Mouse (Mus musculus): ENCODE measurements around the gene Phyhd1.

The Phyhd1 gene

DNA sequence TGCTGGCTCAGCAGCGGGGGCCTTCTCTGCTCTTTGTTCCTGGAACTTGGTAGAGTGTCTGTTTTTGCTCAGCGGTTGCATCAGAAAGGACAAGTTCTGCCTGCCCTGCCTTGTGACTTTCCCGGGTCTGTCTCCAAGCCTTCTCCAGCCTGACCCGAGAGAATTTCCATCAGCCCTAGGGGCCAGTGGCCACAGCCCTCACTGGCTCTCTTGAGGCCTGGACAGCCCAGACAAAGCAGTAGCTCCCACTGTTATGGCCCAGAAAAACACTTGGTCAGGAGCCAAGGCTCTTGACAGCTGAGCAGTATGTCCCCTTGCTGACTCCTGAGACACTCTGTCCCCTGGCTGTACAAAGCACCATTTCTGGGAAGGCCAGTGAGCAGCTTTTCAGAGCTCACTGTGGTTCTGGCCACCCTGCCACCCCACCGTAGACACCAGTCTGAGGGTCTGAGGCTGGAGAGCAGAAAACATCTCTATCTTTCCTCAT is at the start of gene Phyhd1:
Gene Phyhd1, plus strand, starts transcription at position 437 of the 487 bp plus-strand sequence.
- DNase-seq, result peak; percentile 89

DNA sequence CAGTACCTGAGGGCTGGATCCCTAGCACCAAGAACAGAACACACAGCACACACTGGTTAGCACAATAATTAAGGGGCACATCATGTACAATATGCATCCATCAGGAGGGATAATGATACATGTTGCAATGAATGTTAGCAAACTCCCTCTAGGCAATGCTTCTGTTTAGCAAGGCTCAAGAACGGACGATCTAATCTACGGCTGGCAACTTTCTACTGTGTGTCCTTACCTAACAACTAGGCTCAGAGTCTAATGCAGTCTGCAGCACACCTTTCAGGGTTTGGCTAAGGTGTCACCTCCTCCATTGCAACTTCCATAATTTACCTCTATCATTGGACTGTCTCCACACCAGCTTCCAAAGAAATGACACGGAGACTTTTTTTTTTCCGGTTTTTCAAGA is 49.7 kb upstream of the Phyhd1 start:
- DNase-seq, result no peak

DNA sequence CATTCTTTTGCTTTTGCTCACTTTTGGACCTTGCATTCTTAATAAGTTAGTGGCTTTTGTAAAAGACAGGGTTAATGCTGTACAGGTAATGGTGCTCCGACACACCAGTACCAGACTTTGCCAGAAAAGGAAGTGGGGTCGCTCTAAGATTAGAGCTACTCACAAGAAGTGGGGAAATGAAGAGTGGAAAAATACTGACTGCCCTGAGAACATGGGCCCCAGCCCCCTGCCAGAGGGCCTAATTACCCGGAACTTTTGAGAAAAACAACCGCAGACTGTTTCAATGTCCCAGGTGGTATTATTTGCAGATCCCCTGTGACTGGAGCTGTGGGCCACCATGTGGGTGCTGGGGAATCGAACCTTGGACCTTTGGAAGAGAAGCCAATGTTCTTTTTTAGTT is 30.4 kb upstream of the Phyhd1 start:
- DNase-seq, result no peak

DNA sequence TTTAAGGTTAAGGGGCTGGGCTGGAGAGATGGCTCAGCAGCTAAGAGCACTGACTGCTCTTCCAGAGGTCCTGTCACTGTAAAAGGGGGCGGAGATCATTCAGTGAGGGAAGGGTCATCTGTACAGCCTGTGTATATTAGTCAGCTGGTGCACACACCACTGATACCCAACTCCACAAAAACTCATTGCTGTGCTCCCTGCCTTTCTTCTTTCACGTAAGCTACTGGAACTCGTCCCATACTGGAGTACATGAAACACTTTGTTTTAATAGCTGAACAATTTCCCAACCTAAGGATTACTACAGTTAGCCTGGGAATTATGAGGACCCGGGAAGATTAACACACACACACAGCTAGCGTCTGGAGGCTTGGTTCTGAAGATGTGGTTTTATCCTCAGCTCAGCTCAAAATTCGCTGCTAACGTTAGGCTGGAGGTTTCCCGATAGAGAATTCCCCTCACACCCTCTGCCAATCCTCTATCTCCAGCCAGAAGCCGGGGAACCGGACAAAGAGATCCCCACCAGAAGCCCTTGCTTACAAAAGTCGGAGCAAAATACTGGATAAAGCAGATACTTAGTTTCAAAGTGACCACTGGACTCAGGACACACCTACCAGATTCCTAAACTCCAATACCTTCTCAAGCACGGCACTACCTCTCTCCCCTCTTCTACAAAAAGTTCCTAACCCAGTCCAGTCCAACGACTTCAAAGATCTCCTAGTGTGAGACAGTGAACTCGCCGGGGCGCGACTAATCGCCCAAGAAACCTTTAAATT is 29.4 kb upstream of the Phyhd1 start:
- no peak for DNase-seq

DNA sequence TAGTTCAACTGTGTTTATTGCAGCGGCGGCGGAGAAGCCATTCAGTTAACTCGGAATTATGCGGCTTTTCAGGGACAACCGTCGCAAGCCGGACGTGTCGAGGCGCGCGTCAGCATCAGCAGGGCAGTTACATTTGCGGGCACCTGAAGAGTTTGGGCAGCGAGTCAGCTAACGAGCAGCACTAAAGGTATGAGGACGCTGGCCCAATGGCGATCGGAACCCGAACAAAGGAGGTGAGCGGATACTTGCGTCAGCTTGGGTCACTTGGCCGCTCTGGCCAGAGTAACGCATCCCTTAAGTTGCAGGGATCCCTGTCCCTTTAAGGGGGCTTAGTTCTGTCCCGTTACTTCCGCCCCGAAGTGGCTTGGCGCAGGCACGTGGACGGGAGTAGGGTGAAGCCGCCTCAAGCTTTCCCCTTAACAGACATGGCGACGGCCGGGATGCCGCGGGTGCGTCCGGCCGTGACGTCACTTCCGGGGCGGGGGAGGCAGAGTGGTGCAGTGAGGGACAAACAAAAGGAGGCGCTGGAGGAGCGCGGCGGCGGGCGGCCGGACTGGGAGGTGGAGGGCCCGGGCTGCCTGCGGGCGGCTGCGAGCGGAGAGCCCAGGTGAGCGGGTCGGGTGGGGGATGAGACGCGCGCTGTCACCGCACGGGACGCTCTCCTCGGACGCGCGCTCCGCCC is 28.7 kb upstream of the Phyhd1 start, which contains the start of gene Lrrc8a:
Gene Lrrc8a, plus strand, starts transcription at position 517 of the 682 bp plus-strand sequence.
- peak; percentile 99 for DNase-seq

DNA sequence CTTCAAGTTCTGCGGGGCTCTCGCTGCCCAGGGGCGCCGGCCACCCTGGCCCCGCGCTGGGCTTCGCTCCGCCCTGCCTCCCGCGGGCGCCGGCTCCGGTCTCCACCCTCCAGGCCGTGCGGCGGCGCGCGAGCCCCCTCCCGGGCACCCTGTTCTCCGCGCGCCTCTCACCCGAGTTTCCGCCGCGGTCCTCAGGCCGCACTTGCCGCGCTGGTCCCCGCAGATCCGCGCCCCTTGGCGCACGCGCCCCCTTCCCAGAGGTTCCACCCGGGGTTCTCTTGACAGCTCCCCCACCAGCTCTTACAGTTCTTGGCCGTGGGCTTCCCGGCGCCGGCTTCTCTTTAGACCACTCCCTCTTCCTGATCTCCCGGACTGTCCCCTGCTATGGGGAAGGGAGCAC is 28.1 kb upstream of the Phyhd1 start:
- DNase-seq, result peak; percentile 79

DNA sequence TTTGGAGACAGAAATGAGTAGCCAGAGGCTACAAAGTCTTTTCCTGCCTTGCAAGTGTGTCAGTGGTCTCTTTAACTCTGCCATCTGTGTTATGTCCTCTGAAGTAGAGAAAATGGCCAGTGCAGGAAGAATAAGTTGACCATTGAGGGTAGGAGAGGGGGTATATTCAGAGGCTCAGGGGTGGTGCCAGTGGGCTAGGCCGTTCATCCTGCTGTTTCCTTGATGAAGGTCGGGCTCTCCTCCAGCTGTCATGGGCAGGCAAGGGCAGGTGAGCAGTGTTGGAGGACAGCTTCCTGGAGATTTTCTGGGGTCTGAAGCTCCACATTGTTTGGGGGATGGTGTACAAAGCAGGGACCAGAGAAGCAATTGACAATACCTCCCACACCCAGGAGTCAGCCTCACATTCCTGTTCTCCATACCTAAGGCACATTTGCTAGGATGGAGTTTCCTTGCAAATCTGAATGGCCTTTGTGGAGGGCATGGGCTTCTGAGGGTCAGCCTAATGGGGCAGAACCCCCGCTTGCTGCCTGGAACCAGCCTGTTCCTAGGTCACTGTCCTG is 27.0 kb upstream of the Phyhd1 start:
- no peak for DNase-seq

DNA sequence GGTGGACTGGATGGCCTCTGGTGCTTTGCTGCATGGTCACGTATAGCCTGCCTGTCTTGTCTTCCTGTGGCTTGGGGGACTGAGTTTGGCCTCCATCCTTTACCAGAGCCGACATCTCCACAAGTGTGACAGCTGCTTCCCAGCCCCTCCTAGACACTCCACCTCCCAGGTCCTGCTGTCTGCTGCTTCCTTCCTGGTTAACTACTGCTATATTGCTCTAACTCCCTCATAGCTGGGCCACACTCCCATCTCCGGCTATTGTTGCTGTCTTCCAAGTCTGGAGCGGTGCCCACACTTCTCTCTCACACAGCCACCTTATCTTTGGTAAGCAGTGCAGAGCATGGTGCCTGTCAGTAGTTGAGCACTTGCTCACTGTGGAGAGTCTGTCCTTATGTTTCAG is 26.2 kb upstream of the Phyhd1 start:
- peak; percentile 79 for DNase-seq

DNA sequence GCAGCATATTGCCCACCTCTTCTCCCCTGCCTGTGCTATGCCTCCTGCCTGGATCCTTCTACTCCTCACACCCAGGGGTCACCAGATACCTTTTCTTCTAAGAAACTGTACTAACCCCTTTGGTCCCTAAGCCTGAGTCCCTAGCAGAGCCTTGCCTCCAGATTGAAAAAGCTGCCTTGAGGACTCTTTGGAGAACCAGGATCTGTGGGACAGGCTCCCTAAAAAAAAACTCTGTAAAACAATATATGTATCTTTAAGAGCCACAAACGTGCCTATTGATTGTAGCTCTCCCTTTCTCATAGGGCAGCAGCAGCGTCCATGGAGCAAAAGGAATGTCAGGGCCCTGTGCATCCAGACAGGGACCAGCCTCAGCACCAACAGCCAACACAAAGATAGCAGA is 25.7 kb upstream of the Phyhd1 start, which contains the start of gene Gm28035:
Gene Gm28035, plus strand, starts transcription at position 301 of the 400 bp plus-strand sequence.
- DNase-seq, result no peak

DNA sequence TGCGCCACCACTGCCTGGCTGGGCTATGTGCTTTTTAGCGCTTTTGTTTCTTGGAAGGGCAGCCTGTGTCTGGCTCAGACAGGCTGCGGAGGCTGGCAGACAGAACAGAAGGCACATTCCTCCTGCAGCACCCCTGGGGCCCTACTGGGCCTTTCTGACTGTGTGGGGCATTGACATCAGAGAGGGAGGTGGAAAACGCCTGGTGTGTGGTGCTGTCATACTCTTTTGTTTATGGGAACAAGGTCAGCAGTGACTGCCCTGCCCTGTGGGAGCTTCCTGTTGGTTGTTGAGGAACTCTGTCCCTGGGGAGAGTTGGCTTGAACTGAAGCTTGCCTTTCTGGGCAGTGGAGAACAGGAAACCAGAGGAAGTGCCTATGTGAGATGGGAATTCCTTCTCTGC is 23.5 kb upstream of the Phyhd1 start:
- peak; percentile 91 for DNase-seq

DNA sequence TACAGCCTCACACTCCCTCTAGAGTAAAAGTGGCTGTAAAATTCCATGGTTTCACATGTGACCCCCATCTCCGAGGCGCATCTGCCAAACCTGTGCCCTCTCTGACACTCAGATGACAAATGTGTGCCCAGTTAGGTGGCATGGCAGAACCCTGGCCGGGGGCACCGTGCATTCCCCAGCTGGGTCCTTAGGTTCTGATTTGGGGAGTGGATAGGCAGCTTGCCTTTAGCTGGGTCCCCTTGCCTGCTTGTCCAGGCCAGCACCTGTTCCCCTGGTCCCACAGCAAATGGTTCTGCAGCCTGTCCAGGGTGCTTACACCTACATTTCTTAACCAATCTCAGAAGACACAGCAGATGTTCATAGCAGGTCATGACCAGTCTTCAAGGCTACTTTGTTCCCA is 22.6 kb upstream of the Phyhd1 start:
- no peak for DNase-seq

DNA sequence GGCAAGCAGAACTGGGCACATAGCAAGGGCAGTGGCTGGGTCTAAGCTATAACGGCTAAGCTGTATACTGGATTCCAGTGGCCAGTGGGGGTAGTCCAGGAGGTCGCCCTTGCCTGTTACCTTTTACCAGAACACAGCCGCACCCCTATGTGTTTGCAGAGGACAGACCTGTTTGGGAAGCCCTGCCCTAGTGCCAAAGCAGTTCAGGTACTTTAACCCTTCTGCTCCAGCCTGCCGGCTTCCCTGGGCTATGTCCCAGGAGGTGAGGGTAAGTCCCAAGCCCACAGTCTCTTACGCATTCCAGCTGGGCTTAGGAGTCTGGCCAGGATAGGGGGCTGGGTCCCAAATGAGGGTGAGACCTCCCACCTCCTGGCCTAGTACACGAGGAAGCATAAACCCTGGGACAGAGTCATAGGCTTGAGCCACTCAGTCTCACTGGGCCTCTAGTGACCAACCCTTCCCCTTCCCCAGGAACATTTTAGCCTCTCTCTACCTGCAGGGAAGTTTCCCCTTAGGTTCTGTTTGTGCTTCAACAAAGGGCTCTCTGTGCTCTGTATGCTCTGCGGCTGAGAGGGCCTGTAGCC is 21.3 kb upstream of the Phyhd1 start:
- DNase-seq, result peak; percentile 41

DNA sequence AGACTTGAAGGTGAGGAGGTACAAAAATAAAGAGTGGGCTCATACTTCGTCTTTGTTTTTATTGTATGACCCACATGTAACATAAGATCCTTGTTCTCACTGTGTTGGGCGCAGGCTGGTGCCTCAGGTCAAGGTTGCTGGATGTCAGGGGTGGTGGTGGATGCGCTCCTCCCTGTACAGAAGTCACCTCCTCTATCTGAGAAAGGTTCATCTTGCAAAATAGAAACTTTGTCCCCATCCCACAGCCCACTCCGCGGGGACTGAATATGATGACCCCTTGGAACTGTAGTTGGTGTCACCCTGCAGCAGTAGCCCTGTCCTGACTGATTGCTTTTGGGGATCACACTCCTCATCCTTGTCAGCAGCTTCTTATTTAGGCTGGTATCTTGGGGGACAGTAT is 19.0 kb upstream of the Phyhd1 start:
- no peak for DNase-seq

DNA sequence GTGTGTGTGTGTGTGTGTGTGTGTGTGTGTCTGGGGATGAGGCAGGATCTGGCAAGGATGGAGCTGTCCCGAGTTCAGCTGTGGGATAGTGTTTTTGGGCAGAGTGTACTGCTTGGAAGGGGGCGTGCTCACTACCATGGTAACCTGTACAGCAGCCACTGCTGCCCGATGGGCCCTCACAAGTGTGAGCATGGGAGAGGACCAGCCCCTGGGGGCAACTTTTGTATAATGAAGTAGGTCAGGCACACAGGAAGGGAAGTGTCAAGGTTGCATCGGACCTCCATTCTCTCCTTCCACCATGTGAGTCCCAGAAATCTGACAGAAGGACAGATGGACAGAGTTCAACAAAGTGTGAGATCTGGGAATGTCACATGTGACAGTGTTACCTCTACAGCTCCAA is 18.3 kb upstream of the Phyhd1 start:
- no peak for DNase-seq

DNA sequence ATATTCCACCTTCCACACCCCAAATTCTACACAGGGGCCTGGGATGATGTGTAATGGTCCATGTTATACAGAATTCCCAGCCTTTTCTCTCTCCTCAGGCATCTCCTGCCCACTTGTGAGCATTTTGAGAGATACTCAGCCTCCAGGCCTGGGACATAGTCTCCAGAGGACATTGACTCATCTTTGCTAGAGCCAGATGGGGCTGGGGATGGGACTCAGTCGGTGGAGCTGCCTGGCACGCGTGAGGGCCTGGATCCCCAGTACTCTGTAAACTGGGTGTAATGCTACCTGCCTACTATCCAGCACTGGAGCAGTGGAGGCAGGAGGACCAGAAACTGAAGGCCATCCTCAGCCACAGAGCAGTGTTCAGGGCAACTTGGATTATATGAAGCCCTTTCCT is 16.8 kb upstream of the Phyhd1 start:
- DNase-seq, result no peak

DNA sequence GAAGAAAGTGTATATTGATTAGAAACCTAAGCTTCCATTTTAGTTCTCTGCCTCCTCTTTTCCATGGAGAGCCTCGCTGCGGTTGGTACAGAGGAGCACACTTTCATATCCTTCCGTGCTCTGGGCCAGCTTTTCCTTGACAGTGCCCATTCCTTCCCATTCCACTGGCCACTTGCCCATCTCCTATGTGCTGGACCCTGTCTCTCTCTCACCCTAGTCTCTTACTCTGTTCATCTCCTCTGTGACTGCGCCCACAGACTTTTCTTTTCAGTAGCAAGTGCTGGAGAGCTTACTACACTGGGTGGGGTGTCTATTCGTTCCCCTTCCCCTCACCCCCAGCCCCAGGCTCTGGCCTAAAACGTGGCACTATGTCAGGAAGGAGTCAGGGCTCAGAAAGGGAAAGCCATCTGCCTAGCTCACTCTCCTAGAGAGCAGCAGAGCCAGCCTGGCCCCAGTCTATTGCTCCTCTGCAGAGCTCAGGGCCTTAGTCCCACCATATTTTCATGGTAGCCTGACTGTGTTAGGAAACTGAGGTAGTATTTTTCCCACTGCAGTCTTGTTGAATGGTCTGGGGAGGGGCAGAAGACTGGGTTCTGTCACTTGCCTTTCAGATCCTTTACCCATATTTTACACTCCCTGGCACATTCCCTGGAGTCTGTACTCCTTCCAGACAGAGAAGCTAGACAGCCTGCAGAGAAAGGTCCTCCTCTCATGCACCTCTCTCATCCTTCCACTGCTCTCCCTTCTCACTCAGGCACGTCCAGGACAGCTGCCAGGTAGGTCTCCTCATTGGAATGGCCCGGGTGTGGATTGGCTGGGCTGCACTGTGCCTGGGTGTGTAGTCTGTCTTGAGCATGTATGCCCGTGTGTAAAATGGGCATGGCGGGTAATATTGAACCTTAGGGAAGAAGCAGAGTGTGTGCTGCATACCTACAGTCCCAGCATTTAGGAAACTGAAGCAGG is 15.6 kb upstream of the Phyhd1 start:
- DNase-seq, result no peak

DNA sequence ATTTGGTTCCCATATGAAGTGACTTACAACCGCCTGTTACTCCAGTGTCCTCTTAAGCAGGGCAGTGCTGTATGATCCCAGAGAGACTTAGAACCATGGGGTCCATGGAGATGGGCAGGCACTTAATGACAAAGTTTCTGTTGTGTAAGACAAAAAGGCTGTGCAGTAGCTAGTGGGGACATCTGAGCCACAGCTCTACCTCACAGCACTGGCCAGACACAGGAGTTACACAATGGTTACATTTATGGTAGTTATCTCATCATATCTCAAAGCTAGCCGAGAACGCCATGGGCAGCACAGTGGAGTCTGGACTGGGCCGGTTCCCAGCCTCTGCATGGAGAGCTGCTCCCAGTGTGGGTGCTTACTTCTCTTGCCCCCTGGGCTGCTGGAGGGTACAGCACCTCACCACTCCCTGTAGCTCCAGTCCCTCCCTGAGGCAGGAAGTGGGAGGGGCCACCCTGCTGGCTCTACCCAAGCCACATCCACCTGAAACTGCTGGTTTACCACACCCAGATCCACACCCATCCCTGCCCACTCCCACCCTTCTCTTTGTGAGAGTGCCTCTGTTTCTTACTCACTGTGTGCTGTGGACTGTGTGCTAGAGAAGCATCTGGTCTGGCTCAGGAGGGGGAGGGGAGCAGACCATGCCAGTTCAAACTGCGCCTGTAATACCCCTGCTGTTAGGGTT is 14.4 kb upstream of the Phyhd1 start:
- DNase-seq, result peak; percentile 41

DNA sequence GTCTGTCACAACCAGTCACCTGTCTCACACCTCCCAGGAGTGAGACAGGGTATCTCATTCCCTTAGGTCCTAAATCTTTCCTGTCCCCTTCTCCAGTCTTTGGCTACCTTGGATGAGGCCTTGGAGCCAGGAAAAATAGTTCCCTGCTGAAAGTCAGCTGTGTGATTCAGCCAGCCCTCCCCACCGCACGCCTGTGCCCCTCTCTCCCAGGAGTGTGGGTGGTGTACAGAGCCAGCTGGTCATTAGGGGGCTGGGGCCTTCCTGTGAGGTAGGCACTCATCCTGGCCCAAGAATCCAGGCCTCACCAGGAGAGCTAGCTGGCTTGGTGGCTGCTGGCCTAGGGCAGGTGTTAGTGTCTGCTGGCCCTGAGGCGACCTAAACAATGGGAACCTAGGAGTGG is 13.5 kb upstream of the Phyhd1 start:
- no peak for DNase-seq

DNA sequence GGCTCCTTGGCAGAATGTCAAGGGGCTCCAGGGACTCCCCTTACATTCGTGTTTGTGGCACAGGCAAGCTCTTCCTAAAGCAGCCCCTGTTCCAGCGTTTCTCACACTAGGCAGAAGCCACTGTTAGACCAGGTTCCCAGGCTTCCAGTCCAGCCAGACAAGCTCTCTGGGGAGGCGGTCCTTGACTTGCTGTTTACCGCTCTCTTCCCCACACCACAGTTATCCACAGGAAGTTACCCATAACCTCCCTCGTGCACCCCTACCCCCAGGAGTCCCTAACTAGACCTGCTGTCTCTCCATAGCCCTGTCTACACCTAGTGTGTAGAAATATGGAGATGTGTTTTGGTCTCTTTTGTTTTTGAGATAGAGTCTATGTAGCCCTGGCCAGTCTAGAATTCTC is 12.2 kb upstream of the Phyhd1 start:
- DNase-seq, result no peak

DNA sequence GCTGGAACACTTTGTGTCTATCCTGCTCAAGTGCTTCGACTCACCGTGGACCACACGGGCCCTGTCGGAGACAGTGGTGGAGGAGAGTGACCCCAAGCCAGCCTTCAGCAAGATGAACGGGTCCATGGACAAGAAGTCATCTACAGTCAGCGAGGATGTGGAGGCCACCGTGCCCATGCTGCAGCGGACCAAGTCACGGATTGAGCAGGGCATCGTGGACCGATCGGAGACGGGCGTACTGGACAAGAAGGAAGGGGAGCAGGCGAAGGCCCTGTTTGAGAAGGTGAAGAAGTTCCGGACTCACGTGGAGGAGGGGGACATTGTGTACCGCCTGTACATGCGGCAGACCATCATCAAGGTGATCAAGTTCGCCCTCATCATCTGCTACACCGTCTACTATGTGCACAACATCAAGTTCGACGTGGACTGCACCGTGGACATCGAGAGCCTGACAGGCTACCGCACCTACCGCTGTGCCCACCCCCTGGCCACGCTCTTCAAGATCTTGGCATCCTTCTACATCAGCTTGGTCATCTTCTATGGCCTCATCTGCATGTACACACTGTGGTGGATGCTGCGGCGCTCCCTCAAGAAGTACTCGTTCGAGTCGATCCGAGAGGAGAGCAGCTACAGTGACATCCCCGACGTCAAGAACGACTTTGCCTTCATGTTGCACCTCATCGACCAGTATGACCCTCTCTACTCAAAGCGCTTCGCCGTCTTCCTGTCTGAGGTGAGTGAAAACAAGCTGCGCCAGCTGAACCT is 10.2 kb upstream of the Phyhd1 start:
- DNase-seq, result no peak

Measured in kidney, adult 11 months (tissue).